Comparison of ENCODE assay signal across 8 mouse cellular contexts in the genomic region with DNA sequence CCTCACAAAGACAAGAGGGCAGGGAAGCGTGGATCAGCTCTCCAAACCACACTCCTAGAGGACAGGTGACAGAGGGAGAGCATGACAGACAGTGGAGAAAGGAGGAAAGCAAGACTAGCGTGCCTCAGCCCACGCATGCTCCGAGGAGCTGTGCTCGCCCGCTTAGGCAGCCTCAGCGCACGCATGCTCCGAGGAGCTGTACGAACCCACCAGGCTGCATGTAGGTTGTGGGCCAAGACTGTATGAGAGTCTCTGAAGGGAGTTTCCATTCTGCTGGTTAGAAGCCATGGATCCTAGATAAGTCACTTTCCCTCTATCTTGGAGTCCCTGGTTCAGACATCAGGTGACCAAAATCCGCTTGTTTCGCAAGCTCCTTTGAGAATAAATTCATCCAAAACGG. TPM values are rescaled to one million over a fixed set of nuclear protein-coding genes. Genes with fewer than 3 reads are reported as not detected.
A peak's percentile ranks its signal among the peaks of the same experiment; 100 is the strongest.
DNase-seq lines count a peak whose midpoint lies in the region; ATAC-seq and TF ChIP-seq lines count a peak whose summit lies in the region.

No protein-coding gene starts in this region.

- TF ChIP-seq POLR2A in lung, adult 2 months (IDR thresholded peaks at IDR 0.05; ENCODE audit: borderline replicate concordance, extremely low read depth, low read depth, low read length): no peak
- no peak for TF ChIP-seq POLR2A in thymus, adult 2 months (IDR thresholded peaks at IDR 0.05; ENCODE audit: control insufficient read depth, extremely low read depth, insufficient read depth, low read length, poor library complexity)

- no peak for TF ChIP-seq EP300 in lung, postnatal 0 days (IDR thresholded peaks at IDR 0.05)

- ATAC-seq in lung, postnatal 0 days: no peak
- peak; percentile 83 for ATAC-seq in forebrain, embryonic 11.5 days (replicated peaks; ENCODE audit: low FRiP score)
- ATAC-seq in intestine, embryonic 15.5 days: 0 out of 2 replicates have a peak, but pooled peaks have one; percentile 28
- ATAC-seq in midbrain, embryonic 11.5 days (ENCODE audit: low FRiP score): peak; percentile 82
- no peak for ATAC-seq in cerebellum, adult (ENCODE audit: insufficient number of reproducible peaks, low FRiP score, low TSS enrichment)

- 0 out of 2 replicates have a peak overlapping the region, but pooled peaks have one; percentile 8 for H3K4me2 ChIP-seq in lung, postnatal 0 days (replicated peaks; ENCODE audit: low read depth, low read length)
- peak overlapping the region; percentile 49 for H3K4me2 ChIP-seq in forebrain, embryonic 11.5 days (ENCODE audit: low read depth, low read length, severe bottlenecking)
- H3K4me2 ChIP-seq in intestine, embryonic 15.5 days (replicated peaks): peak overlapping the region; percentile 47
- peak overlapping the region; percentile 41 for H3K4me2 ChIP-seq in midbrain, embryonic 11.5 days

- peaks cover 2% of the 10 kb centered on the region; the same call in 1 of the 2 replicates for H3K4me1 ChIP-seq in lung, postnatal 0 days (ENCODE audit: insufficient read depth, low read depth, low read length)
- no peaks in the 10 kb centered on the region for H3K4me1 ChIP-seq in lung, adult 2 months (ENCODE audit: control insufficient read depth, insufficient read depth, low read length)
- H3K4me1 ChIP-seq in forebrain, embryonic 11.5 days (replicated peaks; ENCODE audit: control insufficient read depth, insufficient read depth, low read length): peaks cover 20% of the 10 kb centered on the region
- H3K4me1 ChIP-seq in intestine, embryonic 15.5 days (replicated peaks): peaks cover 8% of the 10 kb centered on the region; the same call in 1 of the 2 replicates
- peaks cover 30% of the 10 kb centered on the region for H3K4me1 ChIP-seq in midbrain, embryonic 11.5 days (ENCODE audit: control insufficient read depth, insufficient read depth, low read length)
- no peaks in the 10 kb centered on the region for H3K4me1 ChIP-seq in thymus, adult 2 months (replicated peaks; ENCODE audit: control insufficient read depth, insufficient read depth, low read length)

- H3K36me3 ChIP-seq in lung, postnatal 0 days (ENCODE audit: insufficient read depth, low read length): no peaks in the 10 kb centered on the region
- H3K36me3 ChIP-seq in forebrain, embryonic 11.5 days (ENCODE audit: control insufficient read depth, insufficient read depth, low read length): no peaks in the 10 kb centered on the region
- H3K36me3 ChIP-seq in intestine, embryonic 15.5 days: no peaks in the 10 kb centered on the region
- H3K36me3 ChIP-seq in midbrain, embryonic 11.5 days (ENCODE audit: control insufficient read depth, insufficient read depth, low read length): no peaks in the 10 kb centered on the region
- no peaks in the 10 kb centered on the region for H3K36me3 ChIP-seq in thymus, adult 2 months (ENCODE audit: control insufficient read depth, insufficient read depth, low read length)

- H3K27ac ChIP-seq in lung, postnatal 0 days (ENCODE audit: low read length): no peak overlapping the region
- H3K27ac ChIP-seq in forebrain, embryonic 11.5 days (ENCODE audit: low read depth, low read length): peak overlapping the region; percentile 89
- no peak overlapping the region for H3K27ac ChIP-seq in intestine, embryonic 15.5 days
- H3K27ac ChIP-seq in midbrain, embryonic 11.5 days (ENCODE audit: low read depth, low read length): peak overlapping the region; percentile 98
- H3K27ac ChIP-seq in thymus, adult 2 months (ENCODE audit: control insufficient read depth, insufficient read depth, low read length): no peak overlapping the region

- WGBS in lung, postnatal 0 days: 32% methylated on average over 13 of the region's 13 CpGs
- 43% methylated on average over 13 of the region's 13 CpGs for WGBS in lung, adult 2 months
- WGBS in forebrain, embryonic 11.5 days: 2% methylated on average over 13 of the region's 13 CpGs
- WGBS in intestine, embryonic 15.5 days: 22% methylated on average over 13 of the region's 13 CpGs
- WGBS in midbrain, embryonic 11.5 days: 1% methylated on average over 13 of the region's 13 CpGs
- 14% methylated on average over 13 of the region's 13 CpGs for WGBS in thymus, adult 2 months

- H3K9me3 ChIP-seq in lung, postnatal 0 days (ENCODE audit: low read length): peaks cover 4% of the 10 kb centered on the region
- H3K9me3 ChIP-seq in forebrain, embryonic 11.5 days (ENCODE audit: control insufficient read depth, low read length): no peaks in the 10 kb centered on the region
- no peaks in the 10 kb centered on the region for H3K9me3 ChIP-seq in intestine, embryonic 15.5 days
- H3K9me3 ChIP-seq in midbrain, embryonic 11.5 days (ENCODE audit: control insufficient read depth, low read length): no peaks in the 10 kb centered on the region

- H3K9ac ChIP-seq in lung, postnatal 0 days (replicated peaks; ENCODE audit: low read depth): no peak overlapping the region
- peak overlapping the region; percentile 52 for H3K9ac ChIP-seq in forebrain, embryonic 11.5 days (ENCODE audit: low read length)
- no peak overlapping the region for H3K9ac ChIP-seq in intestine, embryonic 15.5 days
- H3K9ac ChIP-seq in midbrain, embryonic 11.5 days (ENCODE audit: low read length): peak overlapping the region; percentile 62

- no peak overlapping the region for H3K4me3 ChIP-seq in lung, postnatal 0 days (ENCODE audit: low read depth, low read length)
- no peak overlapping the region for H3K4me3 ChIP-seq in lung, adult 2 months (replicated peaks; ENCODE audit: extremely low read depth, low read depth, low read length)
- peak overlapping the region; percentile 18 for H3K4me3 ChIP-seq in forebrain, embryonic 11.5 days (ENCODE audit: low read depth, low read length)
- H3K4me3 ChIP-seq in intestine, embryonic 15.5 days (replicated peaks): no peak overlapping the region
- peak overlapping the region; percentile 7; the same call in 1 of the 2 replicates for H3K4me3 ChIP-seq in midbrain, embryonic 11.5 days (ENCODE audit: low read depth, low read length)
- H3K4me3 ChIP-seq in thymus, adult 2 months (ENCODE audit: control insufficient read depth, insufficient read depth, low read length): no peak overlapping the region

- DNase-seq in lung, postnatal 0 days (ENCODE audit: low spot score): no peak
- DNase-seq in lung, adult 2 months: no peak
- peak; percentile 73 for DNase-seq in forebrain, embryonic 11.5 days (ENCODE audit: low spot score)
- peak; percentile 96 for DNase-seq in midbrain, embryonic 11.5 days (ENCODE audit: low spot score, missing footprints)
- DNase-seq in testis, postnatal 10 days (ENCODE audit: low spot score): peak; percentile 61
- DNase-seq in thymus, adult 2 months: no peak

- no peaks in the 10 kb centered on the region for H3K27me3 ChIP-seq in lung, postnatal 0 days (replicated peaks; ENCODE audit: insufficient read depth, low read length)
- no peaks in the 10 kb centered on the region; the same call in 1 of the 2 replicates for H3K27me3 ChIP-seq in forebrain, embryonic 11.5 days (ENCODE audit: control insufficient read depth, insufficient read depth, low read length)
- H3K27me3 ChIP-seq in intestine, embryonic 15.5 days (replicated peaks): peaks cover 4% of the 10 kb centered on the region; the same call in 1 of the 2 replicates
- no peaks in the 10 kb centered on the region for H3K27me3 ChIP-seq in midbrain, embryonic 11.5 days (ENCODE audit: control insufficient read depth, insufficient read depth, low read length)
- H3K27me3 ChIP-seq in thymus, adult 2 months (ENCODE audit: control insufficient read depth, insufficient read depth, low read length): no peaks in the 10 kb centered on the region

- no peak for TF ChIP-seq CTCF in lung, postnatal 0 days (IDR thresholded peaks at IDR 0.05)
- no peak for TF ChIP-seq CTCF in lung, adult 2 months (IDR thresholded peaks at IDR 0.05; ENCODE audit: insufficient read depth, low read length)
- TF ChIP-seq CTCF in thymus, adult 2 months (IDR thresholded peaks at IDR 0.05; ENCODE audit: borderline replicate concordance, control insufficient read depth, extremely low read depth, insufficient read depth, low read length, poor library complexity): no peak

RNA-seq across cellular contexts. Expression of a gene that starts 29.8 kb away (rescaled TPM):
- polyA plus RNA-seq in lung, postnatal 0 days (2015; fragmentation: Nextera tagmentation; extraction: Ambion mirVana): 8.6 and 9.9 TPM in 2 replicates
- polyA plus RNA-seq in lung, adult 2 months (2012; rRNA removed): 30.6 and 32.1 TPM in 2 replicates
- 40.0 and 47.3 TPM in 2 replicates for polyA plus RNA-seq in forebrain, embryonic 11.5 days (2014; fragmentation: Nextera tagmentation; extraction: Ambion mirVana)
- polyA plus RNA-seq in intestine, embryonic 15.5 days (2015; fragmentation: Nextera tagmentation; extraction: Ambion mirVana): 5.0 and 5.5 TPM in 2 replicates
- 43.5 and 47.3 TPM in 2 replicates for polyA plus RNA-seq in midbrain, embryonic 11.5 days (2014; fragmentation: Nextera tagmentation; extraction: Ambion mirVana)
- 5.8 and 6.2 TPM in 2 replicates for polyA plus RNA-seq in thymus, adult 2 months (2012; rRNA removed)

RNA-seq across cellular contexts. Expression of a gene that starts 40.2 kb away (rescaled TPM):
- polyA plus RNA-seq in lung, postnatal 0 days (2015; fragmentation: Nextera tagmentation; extraction: Ambion mirVana): 70.8 and 72.8 TPM in 2 replicates
- polyA plus RNA-seq in lung, adult 2 months (2012; rRNA removed): 45.4 and 53.0 TPM in 2 replicates
- polyA plus RNA-seq in forebrain, embryonic 11.5 days (2014; fragmentation: Nextera tagmentation; extraction: Ambion mirVana): 44.6 and 46.2 TPM in 2 replicates
- 31.4 and 32.5 TPM in 2 replicates for polyA plus RNA-seq in intestine, embryonic 15.5 days (2015; fragmentation: Nextera tagmentation; extraction: Ambion mirVana)
- polyA plus RNA-seq in midbrain, embryonic 11.5 days (2014; fragmentation: Nextera tagmentation; extraction: Ambion mirVana): 40.9 and 45.0 TPM in 2 replicates
- polyA plus RNA-seq in thymus, adult 2 months (2012; rRNA removed): 23.2 and 24.4 TPM in 2 replicates

Comparison
In these comparisons a context has a peak if more than half of its experiments do, and no peak if none do; other contexts are left out.
1. ATAC-seq: peak in forebrain, embryonic 11.5 days (single experiment), intestine, embryonic 15.5 days (single experiment) and midbrain, embryonic 11.5 days (single experiment); none in lung, postnatal 0 days (single experiment) and cerebellum, adult (single experiment).
2. DNase-seq: peak in forebrain, embryonic 11.5 days (single experiment), midbrain, embryonic 11.5 days (single experiment) and testis, postnatal 10 days (single experiment); none in lung, postnatal 0 days (single experiment), lung, adult 2 months (single experiment) and thymus, adult 2 months (single experiment).
3. H3K27ac ChIP-seq: peak in forebrain, embryonic 11.5 days (single experiment) and midbrain, embryonic 11.5 days (single experiment); none in lung, postnatal 0 days (single experiment), intestine, embryonic 15.5 days (single experiment) and thymus, adult 2 months (single experiment).
4. H3K4me3 ChIP-seq: peak in forebrain, embryonic 11.5 days (single experiment) and midbrain, embryonic 11.5 days (single experiment); none in lung, postnatal 0 days (single experiment), lung, adult 2 months (single experiment), intestine, embryonic 15.5 days (single experiment) and thymus, adult 2 months (single experiment).
5. H3K9ac ChIP-seq: peak in forebrain, embryonic 11.5 days (single experiment) and midbrain, embryonic 11.5 days (single experiment); none in lung, postnatal 0 days (single experiment) and intestine, embryonic 15.5 days (single experiment).
6. Peak in every context shown above with its lines, with median percentiles within 50 percentile points of each other: H3K4me2 ChIP-seq.